Mouse (Mus musculus): ENCODE results near the gene Prdm16.

DNA sequence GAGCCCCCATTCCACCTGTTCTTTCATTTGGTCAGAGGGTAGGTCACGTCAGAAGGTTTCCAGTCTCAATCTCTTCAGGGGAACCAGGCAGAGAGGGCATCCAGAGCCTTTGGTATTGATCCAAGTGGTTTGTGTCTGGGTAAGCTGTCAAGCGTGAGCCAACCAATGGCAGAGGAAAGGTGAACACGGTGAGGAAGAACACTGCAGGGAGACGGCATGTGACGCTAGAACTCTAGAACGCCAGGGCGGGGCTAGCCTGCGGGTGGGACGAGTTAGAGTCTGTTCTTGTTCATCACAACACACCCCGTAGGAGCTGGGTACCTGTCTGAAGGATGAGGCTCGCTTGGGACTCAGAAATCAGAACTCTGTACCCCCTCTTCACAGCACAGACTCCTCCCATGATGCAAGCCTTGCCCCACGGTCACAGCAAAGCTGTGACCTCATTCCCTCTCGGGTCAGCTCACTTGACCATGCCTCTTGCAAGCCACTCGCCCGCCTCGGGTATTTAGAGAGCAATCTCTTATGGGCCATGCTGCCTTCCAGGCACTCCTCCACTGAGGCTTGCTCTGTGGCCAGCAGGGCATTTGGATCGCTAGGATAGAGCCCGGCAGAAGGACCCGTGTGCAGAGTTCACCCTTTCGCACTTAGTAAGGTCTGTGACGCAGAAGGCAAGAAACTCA lies 89.4 kb downstream of the Prdm16 start:
- TF ChIP-seq NELFE (IDR thresholded peaks at IDR 0.05; ENCODE audit: low read depth, low read length), result no peak
- TF ChIP-seq POLR2AphosphoS2 (IDR thresholded peaks at IDR 0.05; ENCODE audit: low read depth, low read length), result no peak
- TF ChIP-seq CTCF (conservative IDR thresholded peaks at IDR 0.05 in 1 of 2, IDR thresholded peaks at IDR 0.05 in 1 of 2; ENCODE audit: low read depth in 2 of 2, low read length in 2 of 2), result no peak
- no peak for TF ChIP-seq USF1 (IDR thresholded peaks at IDR 0.05; ENCODE audit: low read depth, low read length)
- no peak for TF ChIP-seq BHLHE40 (IDR thresholded peaks at IDR 0.05; ENCODE audit: low read depth, low read length)
- TF ChIP-seq POLR2A (IDR thresholded peaks at IDR 0.05; ENCODE audit: low read depth, low read length), result no peak
- no peak for TF ChIP-seq MAZ (IDR thresholded peaks at IDR 0.05; ENCODE audit: low read depth, low read length)
- TF ChIP-seq ZNF384 (IDR thresholded peaks at IDR 0.05; ENCODE audit: low read depth, low read length), result no peak
